Mouse (Mus musculus): Measurements from ENCODE around the gene Kcnh3. TPM values are rescaled to one million over a fixed set of nuclear protein-coding genes. Genes with fewer than 3 reads are reported as not detected.

The Kcnh3 gene
- 0.04 and 0.07 TPM in 2 replicates for polyA plus RNA-seq (2014; fragmentation: Nextera tagmentation; extraction: Ambion mirVana)

GRCm38 (mm10) chr15:99224208-99224911 is at the start of gene Kcnh3:
Gene Kcnh3, plus strand, starts transcription at chr15:99224861.
- H3K4me1 ChIP-seq (ENCODE audit: control insufficient read depth, insufficient read depth, low read length): peaks cover 22% of the 10 kb centered on the region
- DNase-seq (ENCODE audit: low spot score, missing footprints): peak; percentile 97
- no peak within 1 kb of the TSS for H3K27ac ChIP-seq (ENCODE audit: low read depth, low read length)
- no peaks in the 10 kb centered on the region for H3K36me3 ChIP-seq (ENCODE audit: control insufficient read depth, insufficient read depth, low read length)
- peak within 1 kb of the TSS; percentile 28 for H3K4me3 ChIP-seq (ENCODE audit: low read depth, low read length)
- peak within 1 kb of the TSS; percentile 9; the same call in 1 of the 2 replicates for H3K9ac ChIP-seq (ENCODE audit: low read length)
- WGBS: under 1% methylated on average over 55 of the region's 66 CpGs
- H3K27me3 ChIP-seq (ENCODE audit: control insufficient read depth, insufficient read depth, low read length): peaks cover 80% of the 10 kb centered on the region
- no peaks in the 10 kb centered on the region for H3K9me3 ChIP-seq (ENCODE audit: control insufficient read depth, low read length)
- ATAC-seq (ENCODE audit: low FRiP score): peak; percentile 60
- H3K4me2 ChIP-seq: peak within 1 kb of the TSS; percentile 40

GRCm38 (mm10) chr15:99179639-99180038 is 45.0 kb upstream of the Kcnh3 start:
- 88% methylated on average over 1 of the region's 2 CpGs for WGBS

GRCm38 (mm10) chr15:99184217-99184914 is 40.3 kb upstream of the Kcnh3 start:
- H3K4me3 ChIP-seq (ENCODE audit: low read depth, low read length): no peak overlapping the region
- H3K27ac ChIP-seq (ENCODE audit: low read depth, low read length): no peak overlapping the region
- no peaks in the 10 kb centered on the region for H3K9me3 ChIP-seq (ENCODE audit: control insufficient read depth, low read length)
- H3K4me1 ChIP-seq (ENCODE audit: control insufficient read depth, insufficient read depth, low read length): no peaks in the 10 kb centered on the region
- no peak for ATAC-seq (ENCODE audit: low FRiP score)
- DNase-seq (ENCODE audit: low spot score, missing footprints): no peak
- H3K9ac ChIP-seq (ENCODE audit: low read length): no peak overlapping the region
- WGBS: 92% methylated on average over 9 of the region's 9 CpGs
- H3K36me3 ChIP-seq (ENCODE audit: control insufficient read depth, insufficient read depth, low read length): peaks cover 19% of the 10 kb centered on the region
- no peaks in the 10 kb centered on the region for H3K27me3 ChIP-seq (ENCODE audit: control insufficient read depth, insufficient read depth, low read length)
- no peak overlapping the region for H3K4me2 ChIP-seq

More at GRCm38 (mm10) chr15:99179639-99180038, 45.0 kb upstream of the Kcnh3 start:
- H3K4me3 ChIP-seq (ENCODE audit: low read depth, low read length): no peak overlapping the region
- H3K4me2 ChIP-seq: no peak overlapping the region
- H3K4me1 ChIP-seq (ENCODE audit: control insufficient read depth, insufficient read depth, low read length): no peaks in the 10 kb centered on the region
- ATAC-seq (ENCODE audit: low FRiP score): no peak
- no peak for DNase-seq (ENCODE audit: low spot score, missing footprints)
- no peak overlapping the region for H3K27ac ChIP-seq (ENCODE audit: low read depth, low read length)
- peaks cover 19% of the 10 kb centered on the region for H3K36me3 ChIP-seq (ENCODE audit: control insufficient read depth, insufficient read depth, low read length)
- H3K27me3 ChIP-seq (ENCODE audit: control insufficient read depth, insufficient read depth, low read length): no peaks in the 10 kb centered on the region
- H3K9me3 ChIP-seq (ENCODE audit: control insufficient read depth, low read length): no peaks in the 10 kb centered on the region
- H3K9ac ChIP-seq (ENCODE audit: low read length): no peak overlapping the region

- H3K4me3 ChIP-seq (ENCODE audit: low read depth, low read length): no peak overlapping the region
- 0 out of 2 replicates have a peak, but pooled peaks cover 2% of the 10 kb centered on the region for H3K4me1 ChIP-seq (ENCODE audit: control insufficient read depth, insufficient read depth, low read length)
- no peak overlapping the region for H3K27ac ChIP-seq (ENCODE audit: low read depth, low read length)
- DNase-seq (ENCODE audit: low spot score, missing footprints) (no peak), ATAC-seq (ENCODE audit: low FRiP score) (no peak)
- H3K9me3 ChIP-seq (ENCODE audit: control insufficient read depth, low read length): no peaks in the 10 kb centered on the region
- H3K4me2 ChIP-seq: no peak overlapping the region
- no peak overlapping the region for H3K9ac ChIP-seq (ENCODE audit: low read length)
- H3K27me3 ChIP-seq (ENCODE audit: control insufficient read depth, insufficient read depth, low read length): no peaks in the 10 kb centered on the region
- peaks cover 3% of the 10 kb centered on the region; the same call in 1 of the 2 replicates for H3K36me3 ChIP-seq (ENCODE audit: control insufficient read depth, insufficient read depth, low read length)
- 81% methylated on average over 10 of the region's 10 CpGs for WGBS
These were observed 30.3 kb upstream of the Kcnh3 start for GRCm38 (mm10) chr15:99194358-99194757.

- Histone ChIP-seq H3K27ac (ENCODE audit: low read depth, low read length) (no peak overlapping the region), H3K4me1 (ENCODE audit: control insufficient read depth, insufficient read depth, low read length) (0 out of 2 replicates have a peak, but pooled peaks cover 2% of the 10 kb centered on the region), H3K4me3 (ENCODE audit: low read depth, low read length) (no peak overlapping the region), H3K27me3 (ENCODE audit: control insufficient read depth, insufficient read depth, low read length) (no peaks in the 10 kb centered on the region), H3K9me3 (ENCODE audit: control insufficient read depth, low read length) (no peaks in the 10 kb centered on the region), H3K9ac (ENCODE audit: low read length) (no peak overlapping the region), H3K4me2 (no peak overlapping the region), H3K36me3 (ENCODE audit: control insufficient read depth, insufficient read depth, low read length) (peaks cover 3% of the 10 kb centered on the region; the same call in 1 of the 2 replicates)
- ATAC-seq (ENCODE audit: low FRiP score) (no peak), DNase-seq (ENCODE audit: low spot score, missing footprints) (no peak)
- 59% methylated on average over 6 of the region's 6 CpGs for WGBS
These were observed 29.6 kb upstream of the Kcnh3 start for GRCm38 (mm10) chr15:99195043-99195442.

GRCm38 (mm10) chr15:99198761-99199160 is 25.9 kb upstream of the Kcnh3 start:
- Histone ChIP-seq H3K27me3 (ENCODE audit: control insufficient read depth, insufficient read depth, low read length) (no peaks in the 10 kb centered on the region), H3K36me3 (ENCODE audit: control insufficient read depth, insufficient read depth, low read length) (peaks cover 2% of the 10 kb centered on the region; the same call in 1 of the 2 replicates), H3K9ac (ENCODE audit: low read length) (no peak overlapping the region), H3K4me1 (ENCODE audit: control insufficient read depth, insufficient read depth, low read length) (0 out of 2 replicates have a peak, but pooled peaks cover 2% of the 10 kb centered on the region), H3K4me3 (ENCODE audit: low read depth, low read length) (no peak overlapping the region), H3K9me3 (ENCODE audit: control insufficient read depth, low read length) (no peaks in the 10 kb centered on the region), H3K4me2 (no peak overlapping the region), H3K27ac (ENCODE audit: low read depth, low read length) (no peak overlapping the region)
- DNase-seq (ENCODE audit: low spot score, missing footprints): no peak
- ATAC-seq (ENCODE audit: low FRiP score): no peak

- H3K4me3 ChIP-seq (ENCODE audit: low read depth, low read length): no peak overlapping the region
- H3K27ac ChIP-seq (ENCODE audit: low read depth, low read length): no peak overlapping the region
- peaks cover 2% of the 10 kb centered on the region for H3K36me3 ChIP-seq (ENCODE audit: control insufficient read depth, insufficient read depth, low read length)
- no peaks in the 10 kb centered on the region for H3K4me1 ChIP-seq (ENCODE audit: control insufficient read depth, insufficient read depth, low read length)
- DNase-seq (ENCODE audit: low spot score, missing footprints) (no peak), ATAC-seq (ENCODE audit: low FRiP score) (no peak)
- WGBS: 81% methylated on average over 8 of the region's 8 CpGs
- H3K9ac ChIP-seq (ENCODE audit: low read length): no peak overlapping the region
- H3K27me3 ChIP-seq (ENCODE audit: control insufficient read depth, insufficient read depth, low read length): no peaks in the 10 kb centered on the region
- H3K9me3 ChIP-seq (ENCODE audit: control insufficient read depth, low read length): no peaks in the 10 kb centered on the region
- no peak overlapping the region for H3K4me2 ChIP-seq
These were observed 18.7 kb upstream of the Kcnh3 start for GRCm38 (mm10) chr15:99205959-99206358.

GRCm38 (mm10) chr15:99213183-99213582 is 11.5 kb upstream of the Kcnh3 start:
- no peak for DNase-seq (ENCODE audit: low spot score, missing footprints)
- no peaks in the 10 kb centered on the region for H3K9me3 ChIP-seq (ENCODE audit: control insufficient read depth, low read length)
- H3K27me3 ChIP-seq (ENCODE audit: control insufficient read depth, insufficient read depth, low read length): no peaks in the 10 kb centered on the region
- H3K4me1 ChIP-seq (ENCODE audit: control insufficient read depth, insufficient read depth, low read length): no peaks in the 10 kb centered on the region
- no peak for ATAC-seq (ENCODE audit: low FRiP score)
- no peak overlapping the region for H3K27ac ChIP-seq (ENCODE audit: low read depth, low read length)
- peaks cover 2% of the 10 kb centered on the region; the same call in 1 of the 2 replicates for H3K36me3 ChIP-seq (ENCODE audit: control insufficient read depth, insufficient read depth, low read length)
- H3K9ac ChIP-seq (ENCODE audit: low read length): no peak overlapping the region
- H3K4me3 ChIP-seq (ENCODE audit: low read depth, low read length): no peak overlapping the region
- 90% methylated on average over 10 of the region's 10 CpGs for WGBS
- no peak overlapping the region for H3K4me2 ChIP-seq

GRCm38 (mm10) chr15:99214941-99215340 is 9.7 kb upstream of the Kcnh3 start:
- H3K4me3 ChIP-seq (ENCODE audit: low read depth, low read length): no peak overlapping the region
- H3K9ac ChIP-seq (ENCODE audit: low read length): no peak overlapping the region
- H3K27me3 ChIP-seq (ENCODE audit: control insufficient read depth, insufficient read depth, low read length): peaks cover 2% of the 10 kb centered on the region; the same call in 1 of the 2 replicates
- 82% methylated on average over 2 of the region's 2 CpGs for WGBS
- H3K4me2 ChIP-seq: no peak overlapping the region
- no peaks in the 10 kb centered on the region for H3K4me1 ChIP-seq (ENCODE audit: control insufficient read depth, insufficient read depth, low read length)
- peaks cover 2% of the 10 kb centered on the region; the same call in 1 of the 2 replicates for H3K36me3 ChIP-seq (ENCODE audit: control insufficient read depth, insufficient read depth, low read length)
- ATAC-seq (ENCODE audit: low FRiP score) (no peak), DNase-seq (ENCODE audit: low spot score, missing footprints) (no peak)
- no peaks in the 10 kb centered on the region for H3K9me3 ChIP-seq (ENCODE audit: control insufficient read depth, low read length)
- no peak overlapping the region for H3K27ac ChIP-seq (ENCODE audit: low read depth, low read length)

Measured in midbrain, embryonic 11.5 days (tissue).